Mouse (Mus musculus) midbrain, embryonic 16.5 days (tissue): ENCODE measurements around the gene Mtmr11. TPM values are rescaled to one million over a fixed set of nuclear protein-coding genes. Genes with fewer than 3 reads are reported as not detected.
A peak's percentile ranks its signal among the peaks of the same experiment; 100 is the strongest.
"Not testable (repeated sequence)": the region's sequence is repeated elsewhere in the genome, so short reads cannot be mapped to it uniquely, and the experiment has no call there.

Experiments
- ATAC-seq: fragments of 200-750 bp; cut with Nextera tagmentation; 2 replicates; pipeline ENCODE4 v1.8.0; 2017; ENCODE audit warnings: moderate TSS enrichment
- H3K27ac ChIP-seq: fragments of 300-500 bp; sonication (generic); 2 replicates; pipeline ENCODE4 v1.5.1; 2014; ENCODE audit warnings: mild to moderate bottlenecking, low read length, mixed read lengths
- H3K27me3 ChIP-seq: fragments of 300-500 bp; sonication (generic); 2 replicates; pipeline ENCODE4 v1.6.1; 2014; ENCODE audit warnings: low read depth, low read length, mixed read lengths; ENCODE audit not compliant: control insufficient read depth, insufficient read depth
- H3K36me3 ChIP-seq: fragments of 300-500 bp; sonication (generic); 2 replicates; pipeline ENCODE4 v1.6.1; 2014; ENCODE audit warnings: mild to moderate bottlenecking, low read length, moderate library complexity, mixed read lengths; ENCODE audit not compliant: control insufficient read depth, insufficient read depth
- H3K4me1 ChIP-seq: fragments of 300-500 bp; sonication (generic); 2 replicates; pipeline ENCODE4 v1.6.1; 2014; ENCODE audit warnings: mild to moderate bottlenecking, low read length, mixed read lengths; ENCODE audit not compliant: control insufficient read depth, insufficient read depth
- H3K4me2 ChIP-seq: fragments of 300-500 bp; sonication (generic); 2 replicates; pipeline ENCODE4 v1.6.1; 2014; ENCODE audit warnings: mild to moderate bottlenecking, low read length, mixed read lengths
- H3K4me3 ChIP-seq: fragments of 300-500 bp; sonication (generic); 2 replicates; pipeline ENCODE4 v1.5.1; 2014; ENCODE audit warnings: low read depth, mild to moderate bottlenecking, low read length, moderate library complexity, mixed read lengths
- H3K9ac ChIP-seq: fragments of 300-500 bp; sonication (generic); 2 replicates; pipeline ENCODE4 v1.6.1; 2014; ENCODE audit warnings: low read depth, low read length, mixed read lengths
- H3K9me3 ChIP-seq: fragments of 300-500 bp; sonication (generic); replicated peaks from 2 replicates; pipeline ENCODE4 v1.6.1; 2014; ENCODE audit warnings: mild to moderate bottlenecking, low read length, mixed read lengths; ENCODE audit not compliant: control insufficient read depth, poor library complexity, severe bottlenecking
- WGBS: fragments of 180-500 bp; shearing (Covaris S2); extraction: QIAGEN DNeasy Blood & Tissue Kit; methylation state at CpG from one replicate; pipeline ENCODE4 v1.1.7; 2014; 5-methylcytosine and 5-hydroxymethylcytosine counted together
- polyA plus RNA-seq: library from polyadenylated mRNA; unstranded; fragments of >200 nt; fragmentation: Nextera tagmentation; extraction: Ambion mirVana; gene quantifications from 2 replicates; pipeline ENCODE4 v1.2.1, GENCODE M21; 2015

Gene Mtmr11
- polyA plus RNA-seq, 1 experiment from 2014 or later: 15.1 TPM

DNA sequence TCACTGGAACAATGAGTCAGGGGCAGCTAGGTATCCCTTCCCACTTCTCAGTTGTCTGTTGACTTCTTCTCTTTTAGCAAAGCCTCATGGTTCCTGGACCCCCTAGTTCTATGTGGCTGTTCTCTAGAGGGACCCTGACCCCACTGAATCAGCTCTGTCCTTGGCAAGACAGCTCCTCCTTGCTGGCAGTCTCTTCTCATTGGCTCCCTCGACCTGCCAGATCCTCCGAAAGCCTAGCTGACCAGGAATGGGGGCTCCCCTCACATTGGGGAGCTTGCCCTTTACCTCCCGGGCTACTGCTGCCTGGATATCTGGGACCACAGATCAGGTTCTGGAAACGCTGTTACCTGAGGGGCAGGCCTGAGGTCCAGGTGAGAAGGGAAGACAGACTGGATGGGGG lies 8.5 kb downstream of the Mtmr11 start:
- Histone ChIP-seq H3K4me2 (no peak overlapping the region), H3K9me3 (no peaks in the 10 kb centered on the region), H3K36me3 (peaks cover 8% of the 10 kb centered on the region; the same call in 1 of the 2 replicates), H3K4me1 (peaks cover 31% of the 10 kb centered on the region), H3K27me3 (no peaks in the 10 kb centered on the region), H3K27ac (no peak overlapping the region), H3K4me3 (no peak overlapping the region), H3K9ac (0 out of 2 replicates have a peak overlapping the region, but pooled peaks have one; percentile 4)
- ATAC-seq: no peak
- WGBS: 84% methylated on average over 4 of the region's 4 CpGs

DNA sequence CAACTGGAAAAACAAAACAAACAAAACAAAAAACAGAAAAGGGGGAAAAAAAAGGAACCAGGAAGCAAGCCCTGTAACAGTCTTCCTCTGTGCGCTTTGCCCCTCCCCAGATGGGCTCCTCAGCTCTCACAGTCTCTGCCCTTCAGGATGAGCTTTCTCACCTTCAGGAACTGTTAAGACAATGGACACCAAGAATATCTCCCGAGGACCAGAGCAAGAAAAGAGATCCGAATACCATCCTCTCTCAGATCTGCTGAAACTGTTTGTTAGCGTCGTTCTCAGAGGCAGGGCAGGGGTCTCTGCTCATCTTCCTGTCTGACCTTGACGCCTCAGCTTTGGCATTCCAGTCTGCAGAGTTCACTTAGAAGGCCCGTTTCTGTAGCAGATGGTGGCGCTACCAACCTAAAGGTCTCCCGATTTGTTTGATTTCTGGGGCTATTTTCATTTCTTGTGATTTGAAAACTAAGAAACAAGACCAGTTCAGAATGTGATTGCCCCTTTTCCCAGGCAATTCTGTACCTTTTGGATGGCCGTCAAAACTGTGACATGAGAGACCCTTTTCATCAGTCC lies 9.3 kb downstream of the Mtmr11 start:
- H3K27me3 ChIP-seq: no peaks in the 10 kb centered on the region
- WGBS: 72% methylated on average over 10 of the region's 10 CpGs

GRCm38 (mm10) chr3:96171583-96172196 lies 9.9 kb downstream of the Mtmr11 start:
- ATAC-seq: no peak; the same call in 1 of the 2 replicates
- Histone ChIP-seq H3K9ac (peak overlapping the region; percentile 79), H3K4me3 (peak overlapping the region; percentile 64), H3K36me3 (peaks cover 12% of the 10 kb centered on the region; the same call in 1 of the 2 replicates), H3K4me1 (peaks cover 31% of the 10 kb centered on the region), H3K27ac (peak overlapping the region; percentile 99), H3K27me3 (no peaks in the 10 kb centered on the region), H3K9me3 (no peaks in the 10 kb centered on the region), H3K4me2 (peak overlapping the region; percentile 73)
- 19% methylated on average over 18 of the region's 18 CpGs for WGBS

More for the DNA sequence above, 9.3 kb downstream of the Mtmr11 start:
- Histone ChIP-seq H3K27ac (peak overlapping the region; percentile 99), H3K4me1 (peaks cover 31% of the 10 kb centered on the region), H3K36me3 (peaks cover 10% of the 10 kb centered on the region; the same call in 1 of the 2 replicates), H3K9ac (peak overlapping the region; percentile 26; the same call in 1 of the 2 replicates), H3K4me3 (peak overlapping the region; percentile 64), H3K9me3 (no peaks in the 10 kb centered on the region), H3K4me2 (peak overlapping the region; percentile 73)
- ATAC-seq: no peak

DNA sequence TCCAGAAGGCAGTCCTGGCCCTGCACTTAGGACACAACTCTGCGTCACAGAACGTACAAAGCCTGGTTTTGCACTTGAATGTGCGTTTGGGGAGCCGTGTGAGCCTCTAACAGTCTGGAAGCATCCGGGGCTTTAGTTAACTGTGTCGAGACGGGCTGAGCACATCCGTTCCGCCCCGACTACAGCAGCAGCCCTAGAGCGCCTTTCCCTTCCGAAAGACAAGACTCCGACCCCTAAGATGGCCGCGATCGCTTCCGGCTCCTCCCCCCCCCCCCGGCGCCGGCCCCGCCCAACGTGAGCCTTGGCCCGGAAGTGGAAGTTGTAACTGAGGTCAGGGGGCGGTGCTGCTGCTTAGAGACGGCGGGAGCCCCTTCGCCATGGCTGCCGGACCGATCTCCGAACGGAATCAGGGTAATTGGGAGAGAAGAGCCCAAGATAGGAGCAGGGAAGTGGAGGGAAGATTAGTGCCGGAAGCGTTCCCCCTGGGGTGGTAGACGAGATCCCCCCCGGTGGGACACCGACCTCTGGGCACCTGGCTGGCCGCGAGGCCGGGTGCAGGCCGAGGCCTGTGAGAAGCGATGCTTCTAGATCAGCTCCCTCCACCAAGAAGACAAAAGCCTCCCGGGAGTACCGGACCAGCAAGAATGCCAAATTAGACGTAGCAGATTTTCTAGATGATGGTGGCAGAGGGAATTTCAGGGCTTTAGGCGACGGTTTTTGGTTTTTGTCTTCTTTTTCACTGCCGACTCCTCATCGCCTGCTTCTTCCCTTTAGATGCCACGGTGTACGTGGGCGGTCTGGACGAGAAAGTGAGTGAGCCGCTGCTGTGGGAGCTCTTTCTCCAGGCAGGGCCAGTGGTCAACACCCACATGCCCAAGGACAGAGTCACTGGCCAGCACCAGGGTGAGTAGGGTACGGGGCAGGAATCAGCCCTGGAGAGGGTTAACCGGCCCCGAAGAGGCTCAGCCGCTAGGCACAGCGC lies 10.7 kb downstream of the Mtmr11 start, which contains the start of gene Sf3b4:
Sf3b4 (plus strand) TSS at position 136 of the 982 bp plus-strand sequence.
- H3K9me3 ChIP-seq: no peaks in the 10 kb centered on the region
- peak; percentile 94 for ATAC-seq
- H3K27me3 ChIP-seq: no peaks in the 10 kb centered on the region
- H3K4me2 ChIP-seq: peak within 1 kb of the TSS; percentile 94
- H3K36me3 ChIP-seq: peaks cover 14% of the 10 kb centered on the region
- H3K4me1 ChIP-seq: peaks cover 31% of the 10 kb centered on the region
- WGBS: under 1% methylated on average over 56 of the region's 58 CpGs
- H3K4me3 ChIP-seq: peak within 1 kb of the TSS; percentile 64
- peak within 1 kb of the TSS; percentile 79 for H3K9ac ChIP-seq
- H3K27ac ChIP-seq: peak within 1 kb of the TSS; percentile 99

GRCm38 (mm10) chr3:96173185-96173584 lies 11.4 kb downstream of the Mtmr11 start:
- Histone ChIP-seq H3K4me1 (peaks cover 31% of the 10 kb centered on the region), H3K27ac (no peak overlapping the region), H3K36me3 (peaks cover 19% of the 10 kb centered on the region), H3K4me2 (peak overlapping the region; percentile 94), H3K9me3 (no peaks in the 10 kb centered on the region), H3K9ac (peak overlapping the region; percentile 78), H3K4me3 (peak overlapping the region; percentile 64), H3K27me3 (no peaks in the 10 kb centered on the region)
- WGBS: 37% methylated on average over 7 of the region's 7 CpGs
- no peak for ATAC-seq

- not testable (repeated sequence) for H3K27me3 ChIP-seq, H3K9ac ChIP-seq, ATAC-seq, H3K4me3 ChIP-seq, H3K9me3 ChIP-seq, H3K4me2 ChIP-seq, H3K27ac ChIP-seq
- WGBS: 91% methylated on average over 3 of the region's 4 CpGs
- peaks cover 23% of the 10 kb centered on the region for H3K36me3 ChIP-seq
- peaks cover 31% of the 10 kb centered on the region for H3K4me1 ChIP-seq
Measured at GRCm38 (mm10) chr3:96174042-96174441, 12.2 kb downstream of the Mtmr11 start.

DNA sequence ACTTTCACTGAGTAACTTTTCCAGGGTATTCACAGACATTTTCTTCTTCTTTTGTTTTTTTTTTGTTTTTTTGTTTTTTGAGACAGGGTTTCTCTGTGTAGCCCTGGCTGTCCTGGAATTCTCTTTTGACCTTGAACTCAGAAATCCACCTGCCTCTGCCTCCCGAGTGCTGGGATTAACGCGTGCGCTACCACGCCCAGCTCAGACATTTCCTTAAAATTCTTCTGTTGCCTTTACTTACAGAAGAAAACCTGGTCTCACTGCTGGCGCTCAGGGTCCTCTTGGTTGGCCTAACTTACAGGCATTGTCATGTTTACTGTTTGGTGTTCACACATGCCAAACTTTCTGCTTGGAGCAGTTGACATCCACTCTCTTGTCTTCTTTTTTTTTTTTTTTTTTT lies 13.4 kb downstream of the Mtmr11 start:
- Histone ChIP-seq H3K4me3 (no peak overlapping the region), H3K27me3 (no peaks in the 10 kb centered on the region), H3K27ac (no peak overlapping the region), H3K9ac (no peak overlapping the region), H3K4me2 (no peak overlapping the region), H3K36me3 (peaks cover 23% of the 10 kb centered on the region), H3K9me3 (no peaks in the 10 kb centered on the region), H3K4me1 (peaks cover 35% of the 10 kb centered on the region)
- WGBS: 94% methylated on average over 6 of the region's 6 CpGs
- ATAC-seq: no peak

GRCm38 (mm10) chr3:96178427-96178826 lies 16.6 kb downstream of the Mtmr11 start:
- no peaks in the 10 kb centered on the region for H3K27me3 ChIP-seq
- peaks cover 23% of the 10 kb centered on the region for H3K36me3 ChIP-seq
- ATAC-seq: no peak
- no peak overlapping the region for H3K4me3 ChIP-seq
- WGBS: 97% methylated on average over 4 of the region's 4 CpGs
- H3K27ac ChIP-seq: no peak overlapping the region
- H3K4me1 ChIP-seq: peaks cover 38% of the 10 kb centered on the region
- H3K4me2 ChIP-seq: no peak overlapping the region
- H3K9me3 ChIP-seq: no peaks in the 10 kb centered on the region
- no peak overlapping the region for H3K9ac ChIP-seq
